Mouse (Mus musculus): ENCODE data around the gene Fam83e. TPM values are rescaled to one million over a fixed set of nuclear protein-coding genes. Genes with fewer than 3 reads are reported as not detected.
A peak's percentile ranks its signal among the peaks of the same experiment; 100 is the strongest.

The Fam83e gene
- polyA plus RNA-seq, 1 experiment, result 102 TPM

DNA sequence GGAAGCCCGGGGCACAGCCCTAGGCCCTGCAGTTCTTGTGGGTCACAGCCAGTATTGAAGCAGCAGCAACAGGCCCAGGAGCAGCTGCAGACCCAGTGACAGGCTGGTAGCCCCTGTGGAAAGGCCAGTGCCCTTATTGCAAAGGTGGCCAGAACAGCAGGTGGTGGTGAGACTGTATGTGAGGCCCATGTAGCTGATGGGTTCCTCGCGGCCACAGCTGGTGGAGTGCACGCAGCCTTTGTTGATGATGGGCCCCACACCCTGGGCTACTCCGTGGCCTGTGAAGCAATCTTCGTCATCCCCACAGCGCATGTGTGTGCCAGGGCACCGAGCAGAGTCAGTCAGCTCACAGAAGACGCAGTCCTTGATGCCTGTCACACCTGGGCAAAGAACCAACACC lies 4.1 kb downstream of the Fam83e start:
- TF ChIP-seq CTCF (IDR thresholded peaks at IDR 0.05; ENCODE audit: extremely low read depth, insufficient read length, insufficient replicate concordance, low read depth, low read length), result no peak
- no peak for TF ChIP-seq POLR2A (IDR thresholded peaks at IDR 0.05; ENCODE audit: low read depth, low read length)
- Histone ChIP-seq H3K4me3 (ENCODE audit: low read depth, low read length) (no peak overlapping the region), H3K27me3 (ENCODE audit: control insufficient read depth, insufficient read depth, low read length) (no peaks in the 10 kb centered on the region), H3K4me1 (ENCODE audit: control insufficient read depth, insufficient read depth, insufficient read length, low read length) (peaks cover 41% of the 10 kb centered on the region), H3K27ac (ENCODE audit: insufficient read depth, low read depth, low read length) (no peak overlapping the region), H3K36me3 (ENCODE audit: control insufficient read depth, insufficient read depth, low read length) (peaks cover 58% of the 10 kb centered on the region)
- 71% methylated on average over 9 of the region's 9 CpGs for WGBS

- TF ChIP-seq POLR2A (IDR thresholded peaks at IDR 0.05; ENCODE audit: low read depth, low read length) (no peak), CTCF (IDR thresholded peaks at IDR 0.05; ENCODE audit: extremely low read depth, insufficient read length, insufficient replicate concordance, low read depth, low read length) (no peak)
- Histone ChIP-seq H3K27me3 (ENCODE audit: control insufficient read depth, insufficient read depth, low read length) (no peaks in the 10 kb centered on the region), H3K27ac (ENCODE audit: insufficient read depth, low read depth, low read length) (peak within 1 kb of the TSS; percentile 43), H3K4me1 (ENCODE audit: control insufficient read depth, insufficient read depth, insufficient read length, low read length) (peaks cover 46% of the 10 kb centered on the region), H3K4me3 (ENCODE audit: low read depth, low read length) (0 out of 2 replicates have a peak within 1 kb of the TSS, but pooled peaks have one; percentile 5), H3K36me3 (ENCODE audit: control insufficient read depth, insufficient read depth, low read length) (peaks cover 60% of the 10 kb centered on the region)
- 82% methylated on average over 11 of the region's 11 CpGs for WGBS
Observed at GRCm38 (mm10) chr7:45725713-45726112, 4.7 kb downstream of the Fam83e start, which contains the start of gene Spaca4. Gene Spaca4, minus strand, starts transcription at chr7:45725813.

GRCm38 (mm10) chr7:45726419-45726818 lies 5.4 kb downstream of the Fam83e start:
- H3K36me3 ChIP-seq (ENCODE audit: control insufficient read depth, insufficient read depth, low read length), result peaks cover 66% of the 10 kb centered on the region
- no peak for TF ChIP-seq POLR2A (IDR thresholded peaks at IDR 0.05; ENCODE audit: low read depth, low read length)
- no peak for TF ChIP-seq CTCF (IDR thresholded peaks at IDR 0.05; ENCODE audit: extremely low read depth, insufficient read length, insufficient replicate concordance, low read depth, low read length)
- WGBS, result 67% methylated on average over 10 of the region's 10 CpGs
- peaks cover 50% of the 10 kb centered on the region for H3K4me1 ChIP-seq (ENCODE audit: control insufficient read depth, insufficient read depth, insufficient read length, low read length)
- peak overlapping the region; percentile 43 for H3K27ac ChIP-seq (ENCODE audit: insufficient read depth, low read depth, low read length)
- H3K27me3 ChIP-seq (ENCODE audit: control insufficient read depth, insufficient read depth, low read length), result no peaks in the 10 kb centered on the region
- 0 out of 2 replicates have a peak overlapping the region, but pooled peaks have one; percentile 5 for H3K4me3 ChIP-seq (ENCODE audit: low read depth, low read length)

- Histone ChIP-seq H3K27ac (ENCODE audit: insufficient read depth, low read depth, low read length) (peak overlapping the region; percentile 83), H3K27me3 (ENCODE audit: control insufficient read depth, insufficient read depth, low read length) (no peaks in the 10 kb centered on the region), H3K36me3 (ENCODE audit: control insufficient read depth, insufficient read depth, low read length) (peaks cover 68% of the 10 kb centered on the region), H3K4me3 (ENCODE audit: low read depth, low read length) (peak overlapping the region; percentile 1; the same call in 1 of the 2 replicates), H3K4me1 (ENCODE audit: control insufficient read depth, insufficient read depth, insufficient read length, low read length) (peaks cover 53% of the 10 kb centered on the region)
- TF ChIP-seq CTCF (IDR thresholded peaks at IDR 0.05; ENCODE audit: extremely low read depth, insufficient read length, insufficient replicate concordance, low read depth, low read length) (no peak), POLR2A (IDR thresholded peaks at IDR 0.05; ENCODE audit: low read depth, low read length) (no peak)
- 17% methylated on average over 3 of the region's 3 CpGs for WGBS
Observed at GRCm38 (mm10) chr7:45727625-45728024, 6.6 kb downstream of the Fam83e start.

DNA sequence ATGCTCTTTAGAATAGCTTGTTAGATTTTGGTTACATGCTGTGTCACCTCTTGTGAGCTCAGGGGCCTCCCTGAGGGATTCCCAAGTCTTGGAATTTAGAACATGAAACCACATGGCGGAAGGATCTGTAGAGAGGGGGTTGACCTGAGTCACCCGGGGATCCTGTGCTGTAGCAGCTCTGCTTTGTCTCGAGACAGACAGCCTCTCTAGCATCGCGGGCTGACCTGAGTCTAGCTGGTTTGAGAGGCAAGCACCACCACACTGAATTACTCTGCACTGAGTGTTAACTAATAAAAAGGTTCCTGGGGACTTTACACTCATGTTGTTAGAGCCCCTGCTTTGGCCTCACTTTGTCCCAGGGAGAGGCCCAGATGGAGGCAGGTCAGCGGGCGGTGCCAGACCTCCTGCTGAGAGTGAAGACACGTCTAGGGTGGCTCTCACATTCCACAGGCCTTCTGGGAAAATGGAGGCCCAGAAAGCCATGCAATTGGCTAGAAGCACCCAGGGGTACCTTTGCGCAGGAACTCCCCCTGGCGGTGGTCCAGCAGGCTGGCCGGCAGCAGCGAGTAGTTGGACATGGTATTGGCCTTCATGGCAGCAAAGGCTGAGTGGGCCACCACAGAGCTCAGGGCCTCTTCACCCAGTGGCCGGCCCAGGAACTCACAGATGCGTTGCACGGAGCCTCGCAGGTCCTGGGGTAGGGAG lies 9.9 kb downstream of the Fam83e start:
- peak overlapping the region; percentile 64 for H3K27ac ChIP-seq (ENCODE audit: insufficient read depth, low read depth, low read length)
- 18% methylated on average over 16 of the region's 16 CpGs for WGBS
- H3K36me3 ChIP-seq (ENCODE audit: control insufficient read depth, insufficient read depth, low read length), result peaks cover 64% of the 10 kb centered on the region
- H3K27me3 ChIP-seq (ENCODE audit: control insufficient read depth, insufficient read depth, low read length), result no peaks in the 10 kb centered on the region
- H3K4me1 ChIP-seq (ENCODE audit: control insufficient read depth, insufficient read depth, insufficient read length, low read length), result peaks cover 53% of the 10 kb centered on the region
- H3K4me3 ChIP-seq (ENCODE audit: low read depth, low read length), result no peak overlapping the region
- TF ChIP-seq CTCF (IDR thresholded peaks at IDR 0.05; ENCODE audit: extremely low read depth, insufficient read length, insufficient replicate concordance, low read depth, low read length) (peak; percentile 51; the same call in 1 of the 2 replicates), POLR2A (IDR thresholded peaks at IDR 0.05; ENCODE audit: low read depth, low read length) (no peak)

DNA sequence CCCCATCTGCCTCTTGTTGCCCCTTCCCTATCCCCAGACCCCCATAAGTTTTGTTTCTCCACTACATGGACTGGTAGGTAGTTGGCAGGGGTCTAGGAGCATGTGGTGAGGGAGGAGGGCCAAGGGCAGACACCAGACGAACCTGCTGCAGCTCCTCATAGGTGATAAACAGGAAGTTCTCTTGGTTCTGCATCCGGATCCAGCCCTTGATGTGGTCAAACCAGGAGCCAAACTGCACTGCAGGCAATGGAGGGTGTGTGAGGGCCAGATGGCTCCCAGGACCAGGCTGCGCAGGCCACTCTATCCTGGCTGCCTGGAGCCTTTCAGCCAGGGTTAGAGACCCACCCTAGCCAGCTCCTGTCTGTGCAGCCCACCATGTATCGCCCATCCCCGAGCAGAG lies 12.5 kb downstream of the Fam83e start:
- Histone ChIP-seq H3K4me3 (ENCODE audit: low read depth, low read length) (no peak overlapping the region), H3K36me3 (ENCODE audit: control insufficient read depth, insufficient read depth, low read length) (peaks cover 50% of the 10 kb centered on the region), H3K27ac (ENCODE audit: insufficient read depth, low read depth, low read length) (no peak overlapping the region), H3K4me1 (ENCODE audit: control insufficient read depth, insufficient read depth, insufficient read length, low read length) (peaks cover 34% of the 10 kb centered on the region), H3K27me3 (ENCODE audit: control insufficient read depth, insufficient read depth, low read length) (no peaks in the 10 kb centered on the region)
- TF ChIP-seq POLR2A (IDR thresholded peaks at IDR 0.05; ENCODE audit: low read depth, low read length) (no peak), CTCF (IDR thresholded peaks at IDR 0.05; ENCODE audit: extremely low read depth, insufficient read length, insufficient replicate concordance, low read depth, low read length) (no peak)
- 74% methylated on average over 5 of the region's 5 CpGs for WGBS

DNA sequence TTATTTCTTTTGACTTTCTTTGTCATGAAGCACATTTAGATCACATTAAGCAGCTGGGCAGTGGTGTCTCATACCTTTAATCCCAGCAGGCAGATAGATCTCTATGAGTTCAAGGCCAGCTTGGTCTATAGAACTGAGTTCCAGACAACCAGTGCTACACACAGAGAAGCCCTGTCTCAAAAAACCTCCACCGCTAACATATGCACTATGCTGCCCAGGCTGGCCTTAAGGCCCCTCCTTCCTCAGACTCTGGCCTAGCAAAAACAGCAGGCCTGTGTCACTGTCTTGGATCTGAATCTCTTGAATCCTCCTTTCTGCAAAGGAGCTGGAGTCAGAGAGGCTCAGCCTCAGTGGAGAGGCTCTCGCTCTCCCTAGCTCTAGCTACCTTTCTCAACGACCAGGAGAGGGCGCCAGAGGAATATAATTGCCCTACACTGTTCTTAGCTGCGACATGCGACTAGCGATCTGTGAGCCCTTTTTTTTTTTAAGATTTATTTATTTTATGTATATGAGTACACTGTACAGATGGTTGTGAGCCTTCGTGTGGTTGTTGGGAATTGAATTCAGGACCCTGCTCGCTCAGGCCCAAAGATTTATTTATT lies 18.3 kb downstream of the Fam83e start:
- H3K27ac ChIP-seq (ENCODE audit: insufficient read depth, low read depth, low read length), result no peak overlapping the region
- 10% methylated on average over 9 of the region's 9 CpGs for WGBS
- H3K27me3 ChIP-seq (ENCODE audit: control insufficient read depth, insufficient read depth, low read length), result no peaks in the 10 kb centered on the region
- TF ChIP-seq CTCF (IDR thresholded peaks at IDR 0.05; ENCODE audit: extremely low read depth, insufficient read length, insufficient replicate concordance, low read depth, low read length) (peak; percentile 82; the same call in 1 of the 2 replicates), POLR2A (IDR thresholded peaks at IDR 0.05; ENCODE audit: low read depth, low read length) (no peak)
- 0 out of 2 replicates have a peak, but pooled peaks cover 5% of the 10 kb centered on the region for H3K4me1 ChIP-seq (ENCODE audit: control insufficient read depth, insufficient read depth, insufficient read length, low read length)
- H3K4me3 ChIP-seq (ENCODE audit: low read depth, low read length), result no peak overlapping the region
- peaks cover 20% of the 10 kb centered on the region for H3K36me3 ChIP-seq (ENCODE audit: control insufficient read depth, insufficient read depth, low read length)

All from small intestine, adult 2 months (tissue).